Mouse (Mus musculus) kidney, adult 9 months (tissue): ENCODE results near the gene Pank2.

Experiments used
- DNase-seq: peaks from one replicate; pipeline ENCODE4 v3.0.0; 2022

Gene Pank2

GRCm38 (mm10) chr2:131330548-131330947 is 68.3 kb downstream of the Pank2 start:
- DNase-seq, result no peak

- DNase-seq, result no peak
These were observed 75.3 kb downstream of the Pank2 start for GRCm38 (mm10) chr2:131337602-131338001.

DNA sequence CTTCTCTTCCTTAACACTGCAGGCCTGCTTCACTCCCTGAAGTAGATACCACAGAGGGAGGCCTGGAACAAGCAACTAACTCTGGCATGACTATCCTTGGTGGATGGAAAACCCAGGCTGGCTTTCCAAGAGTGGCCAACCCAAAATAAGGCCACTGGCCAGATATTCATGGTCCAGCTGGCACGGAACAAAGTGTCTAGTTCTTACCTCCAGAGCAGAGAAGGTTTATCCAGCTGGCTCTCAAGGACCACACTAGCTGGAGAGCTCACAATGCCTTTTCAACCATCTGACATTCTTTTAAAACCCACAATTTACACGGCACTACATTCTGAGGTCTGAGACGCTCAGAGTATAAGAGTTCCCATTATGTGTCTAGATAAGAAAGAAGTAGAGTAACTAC is 82.2 kb downstream of the Pank2 start:
- DNase-seq, result peak; percentile 63

- DNase-seq, result no peak
These were observed 83.3 kb downstream of the Pank2 start for GRCm38 (mm10) chr2:131345556-131345955.
